Mouse (Mus musculus) CH12.LX (cell line): ENCODE data around the gene Prkar1b. TPM values are rescaled to one million over a fixed set of nuclear protein-coding genes. Genes with fewer than 3 reads are reported as not detected.

Source experiments
- DNase-seq: peaks from one replicate; pipeline ENCODE4 v3.0.0-alpha.2; 2013; ENCODE audit errors: extremely low read depth
- H3K27ac ChIP-seq: 2 replicates; pipeline ENCODE4 v1.5.1; 2012; ENCODE audit warnings: low read depth, mild to moderate bottlenecking, control low read depth, moderate library complexity; ENCODE audit not compliant: insufficient read depth
- H3K27me3 ChIP-seq: replicated peaks from 2 replicates; pipeline ENCODE3; 2012; ENCODE audit warnings: inconsistent platforms
- H3K36me3 ChIP-seq, 2 experiments: replicated peaks in 1 of 2; 2 replicates each; pipeline versions ENCODE3 to v1.6.1; 2012; ENCODE audit warnings: inconsistent platforms in 1 of 2, low read length in 1 of 2, mild to moderate bottlenecking in 1 of 2, mixed read lengths in 1 of 2, moderate library complexity in 1 of 2; ENCODE audit not compliant: control insufficient read depth in 1 of 2, insufficient read depth in 1 of 2
- H3K4me1 ChIP-seq, 2 experiments: 2 replicates each; pipeline ENCODE4 v1.6.1; 2012; ENCODE audit warnings: inconsistent platforms in 1 of 2, moderate library complexity in 1 of 2; ENCODE audit not compliant: insufficient read depth in 2 of 2, control insufficient read depth in 1 of 2
- H3K4me2 ChIP-seq: 2 replicates; pipeline ENCODE4 v1.6.1; 2012; ENCODE audit warnings: low read depth, mild to moderate bottlenecking, control low read depth; ENCODE audit not compliant: poor library complexity, insufficient read depth, severe bottlenecking
- H3K4me3 ChIP-seq, 3 experiments: fragments of 150-350 bp in 1 of 3; sonication (generic) in 1 of 3; replicated peaks in 1 of 3; 2 replicates each; pipeline versions ENCODE3 to v1.5.1; 2011 to 2012; ENCODE audit warnings: low read depth in 2 of 3, low read length in 2 of 3, mild to moderate bottlenecking in 2 of 3, moderate library complexity in 2 of 3, control low read depth in 1 of 3, improper control_type of control experiment in 1 of 3, inconsistent platforms in 1 of 3, mixed read lengths in 1 of 3; ENCODE audit not compliant: poor library complexity in 1 of 3
- H3K79me2 ChIP-seq: replicated peaks from 2 replicates; pipeline ENCODE4 v1.6.1; 2012; ENCODE audit warnings: mild to moderate bottlenecking, moderate library complexity; ENCODE audit not compliant: control insufficient read depth, poor library complexity, insufficient read depth, severe bottlenecking; ENCODE audit errors: extremely low read depth
- H3K9ac ChIP-seq: 2 replicates; pipeline ENCODE4 v1.6.1; 2012; ENCODE audit warnings: low read depth, mild to moderate bottlenecking, control low read depth, moderate library complexity; ENCODE audit not compliant: insufficient read depth
- H3K9me3 ChIP-seq: replicated peaks from 2 replicates; pipeline ENCODE3; 2012; ENCODE audit warnings: low read length, inconsistent platforms, mixed read lengths
- BHLHE40 ChIP-seq: IDR thresholded peaks from 2 replicates; pipeline ENCODE4 v1.6.1; 2011; ENCODE audit warnings: mild to moderate bottlenecking, low read depth, low read length, improper control_type of control experiment
- CHD1 ChIP-seq: IDR thresholded peaks from 2 replicates; pipeline ENCODE4 v1.6.1; 2012; ENCODE audit warnings: low read depth, low read length, improper control_type of control experiment, inconsistent platforms
- CHD2 ChIP-seq: IDR thresholded peaks from 2 replicates; pipeline ENCODE4 v1.6.1; 2011; ENCODE audit warnings: low read length, improper control_type of control experiment
- E2F4 ChIP-seq: IDR thresholded peaks from 2 replicates; pipeline ENCODE4 v1.6.1; 2011; ENCODE audit warnings: low read depth, low read length, improper control_type of control experiment; ENCODE audit not compliant: insufficient replicate concordance
- ELF1 ChIP-seq: IDR thresholded peaks from 2 replicates; pipeline ENCODE4 v1.6.1; 2014; ENCODE audit warnings: low read depth, mild to moderate bottlenecking, inconsistent platforms, low read length, improper control_type of control experiment
- HCFC1 ChIP-seq: IDR thresholded peaks from 2 replicates; pipeline ENCODE4 v1.6.1; 2012; ENCODE audit warnings: low read depth, mild to moderate bottlenecking, inconsistent platforms, low read length, improper control_type of control experiment
- JUN ChIP-seq: IDR thresholded peaks from 2 replicates; pipeline ENCODE4 v1.6.1; 2011; ENCODE audit warnings: low read depth, mild to moderate bottlenecking, low read length, improper control_type of control experiment, moderate library complexity; ENCODE audit not compliant: insufficient read depth
- JUND ChIP-seq: conservative IDR thresholded peaks from 2 replicates; pipeline ENCODE4 v1.6.1; 2011; ENCODE audit warnings: low read depth, low read length, improper control_type of control experiment
- MAX ChIP-seq: IDR thresholded peaks from 2 replicates; pipeline ENCODE4 v1.6.1; 2011; ENCODE audit warnings: low read length, improper control_type of control experiment
- MAZ ChIP-seq: IDR thresholded peaks from 2 replicates; pipeline ENCODE4 v1.6.1; 2012; ENCODE audit warnings: low read depth, mild to moderate bottlenecking, inconsistent platforms, low read length, improper control_type of control experiment, moderate library complexity
- MEF2A ChIP-seq: IDR thresholded peaks from 2 replicates; pipeline ENCODE4 v1.6.1; 2014; ENCODE audit warnings: low read depth, mild to moderate bottlenecking, inconsistent platforms, low read length, improper control_type of control experiment, borderline replicate concordance
- MXI1 ChIP-seq: IDR thresholded peaks from 2 replicates; pipeline ENCODE4 v1.6.1; 2011; ENCODE audit warnings: mild to moderate bottlenecking, low read depth, low read length, improper control_type of control experiment
- NRF1 ChIP-seq: IDR thresholded peaks from 2 replicates; pipeline ENCODE4 v1.6.1; 2014; ENCODE audit warnings: low read depth, mild to moderate bottlenecking, inconsistent platforms, low read length, improper control_type of control experiment, moderate library complexity
- POLR2A ChIP-seq: IDR thresholded peaks from 2 replicates; pipeline ENCODE4 v1.6.1; 2011; ENCODE audit warnings: low read depth, mild to moderate bottlenecking, improper control_type of control experiment, low read length
- POLR2AphosphoS2 ChIP-seq: IDR thresholded peaks from 2 replicates; pipeline ENCODE4 v1.6.1; 2011; ENCODE audit warnings: low read depth, low read length, improper control_type of control experiment
- SIN3A ChIP-seq: IDR thresholded peaks from 2 replicates; pipeline ENCODE4 v1.6.1; 2012; ENCODE audit warnings: low read length, improper control_type of control experiment, inconsistent platforms
- SMC3 ChIP-seq: IDR thresholded peaks from 2 replicates; pipeline ENCODE4 v1.6.1; 2011; ENCODE audit warnings: low read depth, low read length, improper control_type of control experiment
- TBP ChIP-seq: conservative IDR thresholded peaks from 2 replicates; pipeline ENCODE4 v1.6.1; 2011; ENCODE audit warnings: low read depth, low read length, improper control_type of control experiment
- TCF12 ChIP-seq: IDR thresholded peaks from 2 replicates; pipeline ENCODE4 v1.6.1; 2014; ENCODE audit warnings: low read depth, mild to moderate bottlenecking, inconsistent platforms, low read length, improper control_type of control experiment
- UBTF ChIP-seq: IDR thresholded peaks from 2 replicates; pipeline ENCODE4 v1.6.1; 2012; ENCODE audit warnings: low read depth, mild to moderate bottlenecking, inconsistent platforms, low read length, improper control_type of control experiment, moderate library complexity
- USF1 ChIP-seq: IDR thresholded peaks from 2 replicates; pipeline ENCODE4 v1.6.1; 2014; ENCODE audit warnings: low read depth, mild to moderate bottlenecking, inconsistent platforms, low read length, improper control_type of control experiment
- USF2 ChIP-seq: conservative IDR thresholded peaks from 2 replicates; pipeline ENCODE4 v1.6.1; 2011; ENCODE audit warnings: low read depth, low read length, improper control_type of control experiment
- ZC3H11A ChIP-seq: IDR thresholded peaks from 2 replicates; pipeline ENCODE4 v1.6.1; 2012; ENCODE audit warnings: low read depth, mild to moderate bottlenecking, inconsistent platforms, low read length, improper control_type of control experiment
- ZKSCAN1 ChIP-seq: IDR thresholded peaks from 2 replicates; pipeline ENCODE4 v1.6.1; 2012; ENCODE audit warnings: low read depth, inconsistent platforms, low read length, improper control_type of control experiment, borderline replicate concordance
- ZNF384 ChIP-seq: IDR thresholded peaks from 2 replicates; pipeline ENCODE4 v1.6.1; 2012; ENCODE audit warnings: low read depth, low read length, improper control_type of control experiment, inconsistent platforms
- dilution Hi-C: fragments of 300-500 bp; cut with MboI; formaldehyde crosslinking; loops from 2 replicates; pipeline ENCODE4 v1.14.3; 2020; ENCODE audit warnings: low sequenced_read_pairs; ENCODE audit not compliant: extremely low pct_unique_long_range_greater_than_20kb, extremely low pct_ligation_motif_present
- in situ Hi-C: fragments of 300-500 bp; cut with MboI; formaldehyde crosslinking; loops from 3 replicates; pipeline ENCODE4 v1.14.3; 2019; ENCODE audit warnings: low sequenced_read_pairs, low pct_ligation_motif_present, low pct_unique_long_range_greater_than_20kb, mixed read lengths
- polyA plus RNA-seq: library from polyadenylated mRNA; unstranded; fragments of >175 nt; gene quantifications from 2 replicates; pipeline ENCODE4 v1.2.1, GENCODE M21; 2012; ENCODE audit warnings: low read depth; ENCODE audit not compliant: insufficient read length
- total RNA-seq, 2 experiments: library from RNA; depleted of rRNA; stranded (reverse); fragments of 300-350 nt in 1 of 2; fragments of >200 nt in 1 of 2; gene quantifications; 2 replicates each; pipeline ENCODE4 v1.2.3; 2012 to 2014

The Prkar1b gene
- total and polyA plus RNA-seq, 3 experiments: not detected

DNA sequence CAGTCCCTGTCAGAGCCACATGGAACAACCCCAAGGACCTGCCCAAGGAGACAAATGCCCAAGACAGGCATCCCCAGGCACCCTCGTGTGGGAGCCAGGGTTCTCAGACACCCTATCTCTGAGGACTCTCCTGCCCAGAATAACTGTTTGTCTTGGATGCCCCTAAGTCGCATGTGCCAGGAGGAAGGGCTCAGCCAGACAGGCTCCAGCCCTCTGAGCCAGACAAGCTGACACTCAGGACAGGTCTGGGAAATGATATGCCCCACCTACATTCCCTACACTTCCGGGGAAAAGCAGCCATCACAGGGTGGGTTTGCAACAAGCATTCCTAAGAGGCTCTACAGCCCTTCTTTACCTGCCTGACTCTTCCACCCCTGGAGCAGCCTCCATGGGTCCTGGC, 172.0 kb downstream of the Prkar1b start:
- Histone ChIP-seq H3K9me3 (no peaks in the 10 kb centered on the region), H3K4me3 (no peak overlapping the region), H3K79me2 (no peaks in the 10 kb centered on the region), H3K27ac (no peak overlapping the region), H3K27me3 (no peaks in the 10 kb centered on the region), H3K4me1 (peaks cover 25 to 51% of the 10 kb centered on the region in 2 experiments), H3K9ac (no peak overlapping the region), H3K36me3 (peaks cover 45 to 79% of the 10 kb centered on the region in 2 experiments), H3K4me2 (no peak overlapping the region)
- dilution Hi-C loops (no loop called here), in situ Hi-C loops (no loop called here)
- DNase-seq: no peak
- TF ChIP-seq MAZ (no peak), MEF2A (no peak), POLR2A (no peak), ZKSCAN1 (no peak), MXI1 (no peak)

DNA sequence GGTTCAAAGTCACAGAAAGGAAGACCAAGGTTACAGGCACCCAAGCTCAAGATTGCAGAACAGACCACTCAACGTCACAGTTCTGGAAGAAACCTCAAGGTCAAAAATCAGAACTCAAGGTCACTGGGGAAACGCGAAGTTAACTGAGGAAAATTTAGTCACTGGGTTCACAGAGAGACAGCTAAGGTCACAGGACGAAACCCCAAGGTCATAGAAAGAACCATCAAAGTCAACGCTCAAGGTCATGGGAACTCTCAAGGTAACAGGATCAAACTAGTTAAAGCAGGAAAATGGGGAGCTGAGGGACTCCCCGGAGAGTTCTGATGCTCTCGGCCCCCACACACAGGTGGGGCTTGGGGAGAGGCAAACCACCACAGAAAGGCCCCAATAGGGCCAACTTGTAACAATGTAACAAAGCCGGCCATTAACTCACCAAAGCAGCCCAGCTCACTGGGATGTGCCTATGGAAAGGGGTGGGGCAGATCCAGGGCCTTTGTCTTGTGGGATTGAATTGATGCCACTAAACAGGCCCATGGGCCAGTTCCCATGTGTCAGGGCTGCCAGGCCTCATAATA, 174.8 kb downstream of the Prkar1b start:
- dilution Hi-C loops: no loop called here
- Histone ChIP-seq H3K4me1 (peaks cover 45 to 70% of the 10 kb centered on the region in 2 experiments), H3K9ac (no peak overlapping the region), H3K9me3 (no peaks in the 10 kb centered on the region), H3K79me2 (no peaks in the 10 kb centered on the region), H3K27ac (0 out of 2 replicates have a peak overlapping the region, but pooled peaks have one; percentile 20), H3K4me2 (no peak overlapping the region), H3K27me3 (no peaks in the 10 kb centered on the region), H3K36me3 (peaks cover 29 to 52% of the 10 kb centered on the region in 2 experiments), H3K4me3 (no peak overlapping the region)
- in situ Hi-C loops: no loop called here
- no peak for TF ChIP-seq CHD2
- DNase-seq: no peak

DNA sequence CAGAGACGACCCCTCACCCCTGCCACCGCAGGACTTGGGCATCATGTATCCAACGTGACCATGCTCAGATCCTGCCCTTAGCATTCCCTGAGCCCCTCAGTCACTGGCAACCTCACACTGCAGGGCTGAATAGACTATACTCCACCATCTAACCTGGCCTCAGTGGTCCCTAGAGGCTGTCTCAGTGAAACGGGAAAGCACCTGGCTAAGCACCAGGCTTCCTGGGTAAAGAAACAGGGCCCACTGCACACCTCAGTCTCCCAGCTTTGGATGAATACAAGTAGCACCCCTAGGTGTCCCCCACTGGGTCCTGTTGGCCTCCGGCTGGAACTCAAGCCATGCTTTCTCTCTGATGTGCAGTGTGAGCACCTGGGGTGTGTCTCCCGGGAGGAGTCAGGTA, 176.3 kb downstream of the Prkar1b start:
- Histone ChIP-seq H3K4me1 (peaks cover 56 to 80% of the 10 kb centered on the region in 2 experiments), H3K36me3 (peaks cover 16 to 37% of the 10 kb centered on the region in 2 experiments), H3K27me3 (no peaks in the 10 kb centered on the region), H3K9me3 (no peaks in the 10 kb centered on the region), H3K4me2 (peak overlapping the region; percentile 8; the same call in 1 of the 2 replicates), H3K27ac (peak overlapping the region; percentile 27), H3K9ac (no peak overlapping the region), H3K4me3 (peak overlapping the region in 1 of 3 experiments; percentile 26), H3K79me2 (no peaks in the 10 kb centered on the region)
- no peak for DNase-seq
- in situ Hi-C loops (no loop called here), dilution Hi-C loops (no loop called here)
- no peak for TF ChIP-seq SMC3
- TF ChIP-seq JUN: no peak
- no peak for TF ChIP-seq UBTF
- no peak for TF ChIP-seq USF2
- TF ChIP-seq POLR2AphosphoS2: no peak
- TF ChIP-seq ZNF384: no peak
- TF ChIP-seq CHD2: no peak
- no peak for TF ChIP-seq POLR2A
- TF ChIP-seq ELF1: 0 out of 2 replicates have a peak, but pooled peaks have one; percentile 19
- no peak for TF ChIP-seq MXI1
- TF ChIP-seq HCFC1: no peak
- TF ChIP-seq CHD1: no peak
- no peak for TF ChIP-seq SIN3A
- 0 out of 2 replicates have a peak, but pooled peaks have one; percentile 36 for TF ChIP-seq TCF12
- no peak for TF ChIP-seq JUND
- no peak for TF ChIP-seq ZC3H11A
- TF ChIP-seq TBP: no peak
- peak; percentile 25; the same call in 1 of the 2 replicates for TF ChIP-seq BHLHE40
- no peak for TF ChIP-seq NRF1
- TF ChIP-seq MAX: no peak
- TF ChIP-seq USF1: no peak
- no peak for TF ChIP-seq ZKSCAN1
- no peak for TF ChIP-seq MAZ
- no peak for TF ChIP-seq E2F4
